Mouse (Mus musculus): ENCODE data around the gene Ciart. TPM values are rescaled to one million over a fixed set of nuclear protein-coding genes. Genes with fewer than 3 reads are reported as not detected.
"Not testable (repeated sequence)": the region's sequence is repeated elsewhere in the genome, so short reads cannot be mapped to it uniquely, and the experiment has no call there.

The Ciart gene
- polyA plus RNA-seq, 1 experiment from 2014 or later, result 10.2 TPM

- Histone ChIP-seq H3K4me1 (peaks cover 36% of the 10 kb centered on the region), H3K36me3 (peaks cover 16% of the 10 kb centered on the region; the same call in 1 of the 2 replicates), H3K4me2 (replicated peaks) (peak overlapping the region; percentile 90; the same call in 1 of the 2 replicates)
- not testable (repeated sequence) for H3K9me3 ChIP-seq; H3K9ac ChIP-seq; H3K4me3 ChIP-seq; H3K27me3 ChIP-seq; H3K27ac ChIP-seq; ATAC-seq (ENCODE audit: low FRiP score, low read depth)
- WGBS, result 84% methylated on average over 7 of the region's 7 CpGs
These were observed 13.4 kb upstream of the Ciart start for GRCm38 (mm10) chr3:95895501-95895900.

- WGBS, result 6% methylated on average over 16 of the region's 16 CpGs
These were observed 12.5 kb upstream of the Ciart start for GRCm38 (mm10) chr3:95894317-95895160.

GRCm38 (mm10) chr3:95893606-95894316 is 11.7 kb upstream of the Ciart start, which contains the start of gene Aph1a:
Aph1a (plus strand) TSS chr3:95893969.
- ATAC-seq (ENCODE audit: low FRiP score, low read depth), result peak; percentile 98
- Histone ChIP-seq H3K4me2 (replicated peaks) (peak within 1 kb of the TSS; percentile 90), H3K27ac (peak within 1 kb of the TSS; percentile 52; the same call in 1 of the 2 replicates), H3K4me3 (peak within 1 kb of the TSS; percentile 76), H3K4me1 (peaks cover 40% of the 10 kb centered on the region), H3K9ac (peak within 1 kb of the TSS; percentile 86)
- H3K36me3 ChIP-seq, H3K9me3 ChIP-seq, H3K27me3 ChIP-seq: not testable (repeated sequence)
- WGBS, result under 1% methylated on average over 26 of the region's 43 CpGs

More at GRCm38 (mm10) chr3:95894317-95895160, 12.5 kb upstream of the Ciart start:
- H3K9me3 ChIP-seq, result no peaks in the 10 kb centered on the region
- H3K27ac ChIP-seq, result peak overlapping the region; percentile 39; the same call in 1 of the 2 replicates
- peak overlapping the region; percentile 86 for H3K9ac ChIP-seq
- peaks cover 40% of the 10 kb centered on the region for H3K4me1 ChIP-seq
- peak overlapping the region; percentile 76 for H3K4me3 ChIP-seq
- peaks cover 16% of the 10 kb centered on the region; the same call in 1 of the 2 replicates for H3K36me3 ChIP-seq
- no peak for ATAC-seq (ENCODE audit: low FRiP score, low read depth)
- peak overlapping the region; percentile 90 for H3K4me2 ChIP-seq (replicated peaks)
- no peaks in the 10 kb centered on the region for H3K27me3 ChIP-seq

- Histone ChIP-seq H3K9me3 (no peaks in the 10 kb centered on the region), H3K27me3 (no peaks in the 10 kb centered on the region), H3K36me3 (peaks cover 4% of the 10 kb centered on the region; the same call in 1 of the 2 replicates), H3K9ac (peak overlapping the region; percentile 60), H3K4me1 (peaks cover 40% of the 10 kb centered on the region), H3K4me2 (replicated peaks) (peak overlapping the region; percentile 65), H3K27ac (peak overlapping the region; percentile 52; the same call in 1 of the 2 replicates), H3K4me3 (peak overlapping the region; percentile 76)
- 15% methylated on average over 7 of the region's 7 CpGs for WGBS
- ATAC-seq (ENCODE audit: low FRiP score, low read depth), result no peak
These were observed 11.1 kb upstream of the Ciart start for GRCm38 (mm10) chr3:95893126-95893525.

GRCm38 (mm10) chr3:95892066-95893052 is 10.3 kb upstream of the Ciart start:
- WGBS, result 33% methylated on average over 11 of the region's 11 CpGs
- Histone ChIP-seq H3K9me3 (no peaks in the 10 kb centered on the region), H3K4me3 (peak overlapping the region; percentile 27), H3K9ac (peak overlapping the region; percentile 51), H3K4me2 (replicated peaks) (peak overlapping the region; percentile 65), H3K27ac (peak overlapping the region; percentile 75; the same call in 1 of the 2 replicates), H3K4me1 (peaks cover 40% of the 10 kb centered on the region), H3K27me3 (no peaks in the 10 kb centered on the region), H3K36me3 (no peaks in the 10 kb centered on the region)
- peak; percentile 12; the same call in 1 of the 2 replicates for ATAC-seq (ENCODE audit: low FRiP score, low read depth)

- H3K4me3 ChIP-seq, result peak within 1 kb of the TSS; percentile 27
- no peak for ATAC-seq (ENCODE audit: low FRiP score, low read depth)
- H3K9ac ChIP-seq, result peak within 1 kb of the TSS; percentile 51
- H3K4me1 ChIP-seq, result peaks cover 40% of the 10 kb centered on the region
- 30% methylated on average over 12 of the region's 12 CpGs for WGBS
- no peaks in the 10 kb centered on the region for H3K9me3 ChIP-seq
- H3K36me3 ChIP-seq, result no peaks in the 10 kb centered on the region
- peak within 1 kb of the TSS; percentile 65 for H3K4me2 ChIP-seq (replicated peaks)
- no peaks in the 10 kb centered on the region for H3K27me3 ChIP-seq
- H3K27ac ChIP-seq, result peak within 1 kb of the TSS; percentile 75
These were observed 9.4 kb upstream of the Ciart start, which contains the start of gene BC028528 for GRCm38 (mm10) chr3:95891211-95892065. BC028528 (minus strand) TSS chr3:95892005.

- peaks cover 30% of the 10 kb centered on the region for H3K4me1 ChIP-seq
- no peaks in the 10 kb centered on the region for H3K36me3 ChIP-seq
- H3K27ac ChIP-seq, result no peak overlapping the region
- H3K9ac ChIP-seq, result no peak overlapping the region
- no peaks in the 10 kb centered on the region for H3K9me3 ChIP-seq
- H3K4me3 ChIP-seq, result no peak overlapping the region
- no peak overlapping the region for H3K4me2 ChIP-seq (replicated peaks)
- no peak for ATAC-seq (ENCODE audit: low FRiP score, low read depth)
- 20% methylated on average over 3 of the region's 3 CpGs for WGBS
- H3K27me3 ChIP-seq, result no peaks in the 10 kb centered on the region
These were observed 7.6 kb upstream of the Ciart start for GRCm38 (mm10) chr3:95889664-95890063.

- H3K9me3 ChIP-seq, result no peaks in the 10 kb centered on the region
- no peak overlapping the region for H3K4me2 ChIP-seq (replicated peaks)
- peaks cover 25% of the 10 kb centered on the region for H3K4me1 ChIP-seq
- WGBS, result 71% methylated on average over 4 of the region's 4 CpGs
- no peaks in the 10 kb centered on the region for H3K27me3 ChIP-seq
- H3K36me3 ChIP-seq, result no peaks in the 10 kb centered on the region
- ATAC-seq (ENCODE audit: low FRiP score, low read depth), result no peak
- no peak overlapping the region for H3K9ac ChIP-seq
- no peak overlapping the region for H3K27ac ChIP-seq
- no peak overlapping the region for H3K4me3 ChIP-seq
These were observed 5.5 kb upstream of the Ciart start for GRCm38 (mm10) chr3:95887596-95887995.

GRCm38 (mm10) chr3:95884400-95884799 is 2.3 kb upstream of the Ciart start:
- Histone ChIP-seq H3K4me3 (no peak overlapping the region), H3K9ac (no peak overlapping the region), H3K36me3 (no peaks in the 10 kb centered on the region), H3K4me2 (replicated peaks) (no peak overlapping the region), H3K27me3 (no peaks in the 10 kb centered on the region), H3K4me1 (peaks cover 16% of the 10 kb centered on the region), H3K27ac (no peak overlapping the region), H3K9me3 (no peaks in the 10 kb centered on the region)
- 59% methylated on average over 5 of the region's 5 CpGs for WGBS
- no peak for ATAC-seq (ENCODE audit: low FRiP score, low read depth)

GRCm38 (mm10) chr3:95882816-95883425 is 870 bp upstream of the Ciart start:
- Histone ChIP-seq H3K4me3 (peak overlapping the region; percentile 58), H3K36me3 (no peaks in the 10 kb centered on the region), H3K9ac (peak overlapping the region; percentile 60), H3K9me3 (no peaks in the 10 kb centered on the region), H3K4me2 (replicated peaks) (peak overlapping the region; percentile 100), H3K27ac (no peak overlapping the region), H3K27me3 (no peaks in the 10 kb centered on the region), H3K4me1 (peaks cover 16% of the 10 kb centered on the region)
- WGBS, result 2% methylated on average over 24 of the region's 24 CpGs
- no peak for ATAC-seq (ENCODE audit: low FRiP score, low read depth)

All from limb, embryonic 13.5 days (tissue).